Mouse (Mus musculus) liver, embryonic 14.5 days (tissue): Measurements from ENCODE around the gene Lrwd1. TPM values are rescaled to one million over a fixed set of nuclear protein-coding genes. Genes with fewer than 3 reads are reported as not detected.
"Not testable (repeated sequence)": the region's sequence is repeated elsewhere in the genome, so short reads cannot be mapped to it uniquely, and the experiment has no call there.

Experiments used
- ATAC-seq: fragments of 200-750 bp; cut with Nextera tagmentation; 2 replicates; pipeline ENCODE4 v1.8.0; 2017; ENCODE audit warnings: moderate number of reproducible peaks, mild to moderate bottlenecking, moderate library complexity; ENCODE audit not compliant: insufficient read depth
- DNase-seq, 3 experiments: peaks; one replicate each; pipeline ENCODE4 v3.0.0-alpha.2; 2012 to 2013; ENCODE audit warnings: low read depth in 3 of 3, low spot score in 3 of 3
- H3K27ac ChIP-seq: fragments of 300-500 bp; sonication (generic); 2 replicates; pipeline ENCODE4 v1.5.1; 2014; ENCODE audit warnings: moderate library complexity, mild to moderate bottlenecking, control low read depth, inconsistent platforms
- H3K27me3 ChIP-seq: fragments of 300-500 bp; sonication (generic); 2 replicates; pipeline ENCODE4 v1.6.1; 2014; ENCODE audit warnings: mild to moderate bottlenecking, low read length, moderate library complexity; ENCODE audit not compliant: control insufficient read depth, insufficient read depth
- H3K36me3 ChIP-seq: fragments of 300-500 bp; sonication (generic); replicated peaks from 2 replicates; pipeline ENCODE4 v1.6.1; 2014; ENCODE audit warnings: low read depth; ENCODE audit not compliant: control insufficient read depth, insufficient read depth
- H3K4me1 ChIP-seq, 2 experiments: fragments of 200-500 bp in 1 of 2; fragments of 300-500 bp in 1 of 2; sonication (generic) in 1 of 2; replicated peaks; 2 replicates each; pipeline ENCODE4 v1.6.1; 2012 to 2014; ENCODE audit warnings: antibody characterized with exemption in 1 of 2, inconsistent platforms in 1 of 2, low read length in 1 of 2; ENCODE audit not compliant: control insufficient read depth in 2 of 2, insufficient read depth in 2 of 2
- H3K4me2 ChIP-seq: fragments of 300-500 bp; sonication (generic); 2 replicates; pipeline ENCODE4 v1.6.1; 2014; ENCODE audit warnings: low read depth, mild to moderate bottlenecking, control low read depth, moderate library complexity
- H3K4me3 ChIP-seq, 2 experiments: fragments of 200-500 bp in 1 of 2; fragments of 300-500 bp in 1 of 2; sonication (generic) in 1 of 2; 2 replicates each; pipeline ENCODE4 v1.5.1; 2012 to 2014; ENCODE audit warnings: low read depth in 2 of 2, low read length in 2 of 2, mild to moderate bottlenecking in 2 of 2, control low read depth in 1 of 2, inconsistent platforms in 1 of 2, moderate library complexity in 1 of 2; ENCODE audit not compliant: insufficient read depth in 1 of 2
- H3K9ac ChIP-seq: fragments of 300-500 bp; sonication (generic); replicated peaks from 2 replicates; pipeline ENCODE4 v1.6.1; 2014; ENCODE audit warnings: mild to moderate bottlenecking, control low read depth, moderate library complexity
- H3K9me3 ChIP-seq: fragments of 300-500 bp; sonication (generic); 2 replicates; pipeline ENCODE4 v1.6.1; 2016; ENCODE audit warnings: low read length, mixed read lengths; ENCODE audit not compliant: control insufficient read depth
- CTCF ChIP-seq: IDR thresholded peaks from 2 replicates; pipeline ENCODE4 v1.5.1; 2016; ENCODE audit warnings: antibody characterized with exemption, low read depth, control low read depth
- EP300 ChIP-seq: IDR thresholded peaks from 2 replicates; pipeline ENCODE4 v1.6.1; 2016; ENCODE audit warnings: antibody characterized with exemption, low read depth
- WGBS: fragments of 180-500 bp; shearing (Covaris S2); extraction: QIAGEN DNeasy Blood & Tissue Kit; methylation state at CpG from one replicate; pipeline ENCODE4 v1.1.7; 2014; ENCODE audit not compliant: insufficient replicate concordance; 5-methylcytosine and 5-hydroxymethylcytosine counted together
- polyA plus RNA-seq, 2 experiments: library from polyadenylated mRNA; depleted of rRNA in 1 of 2; stranded (reverse) in 1 of 2; unstranded in 1 of 2; fragments of >200 nt; fragmentation: Nextera tagmentation in 1 of 2; extraction: Ambion mirVana in 1 of 2; gene quantifications; 2 replicates each; pipeline versions ENCODE4 v1.2.1 to v1.2.3; 2012 to 2014

The Lrwd1 gene
- polyA plus RNA-seq, 2 experiments: 34.1 to 45.2 TPM

GRCm38 (mm10) chr5:136165246-136165645, 29.4 kb upstream of the Lrwd1 start:
- Histone ChIP-seq H3K9me3 (peaks cover 4% of the 10 kb centered on the region), H3K4me1 (0 out of 4 replicates have a peak, but pooled peaks cover 0 to 2% of the 10 kb centered on the region in 2 experiments), H3K4me2 (no peak overlapping the region), H3K9ac (no peak overlapping the region), H3K27me3 (no peaks in the 10 kb centered on the region), H3K4me3 (no peak overlapping the region), H3K36me3 (no peaks in the 10 kb centered on the region), H3K27ac (no peak overlapping the region)
- 78% methylated on average over 8 of the region's 8 CpGs for WGBS
- no peak for DNase-seq
- no peak for ATAC-seq
- no peak for TF ChIP-seq EP300
- no peak for TF ChIP-seq CTCF

- no peak overlapping the region for H3K27ac ChIP-seq
- ATAC-seq (no peak), DNase-seq (no peak)
- H3K4me2 ChIP-seq: no peak overlapping the region
- H3K9ac ChIP-seq: no peak overlapping the region
- no peak overlapping the region for H3K4me3 ChIP-seq
- no peaks in the 10 kb centered on the region for H3K36me3 ChIP-seq
- 75% methylated on average over 11 of the region's 11 CpGs for WGBS
- H3K4me1 ChIP-seq: no peaks in the 10 kb centered on the region
- H3K9me3 ChIP-seq: peaks cover 4% of the 10 kb centered on the region
- TF ChIP-seq CTCF (no peak), EP300 (no peak)
- H3K27me3 ChIP-seq: no peaks in the 10 kb centered on the region
Measured at GRCm38 (mm10) chr5:136163807-136164474, 28.1 kb upstream of the Lrwd1 start.

GRCm38 (mm10) chr5:136160084-136160483, 24.2 kb upstream of the Lrwd1 start:
- not testable (repeated sequence) for H3K36me3 ChIP-seq, H3K4me1 ChIP-seq, H3K9ac ChIP-seq, H3K27ac ChIP-seq, H3K4me3 ChIP-seq, H3K9me3 ChIP-seq, DNase-seq, ATAC-seq, H3K4me2 ChIP-seq, H3K27me3 ChIP-seq
- 81% methylated on average over 11 of the region's 12 CpGs for WGBS

GRCm38 (mm10) chr5:136155399-136155798, 19.5 kb upstream of the Lrwd1 start:
- no peak for ATAC-seq
- no peak overlapping the region for H3K9ac ChIP-seq
- 87% methylated on average over 5 of the region's 5 CpGs for WGBS
- H3K4me3 ChIP-seq: no peak overlapping the region
- no peaks in the 10 kb centered on the region for H3K36me3 ChIP-seq
- no peak overlapping the region for H3K4me2 ChIP-seq
- TF ChIP-seq CTCF (no peak), EP300 (no peak)
- H3K27me3 ChIP-seq: no peaks in the 10 kb centered on the region
- no peak overlapping the region for H3K27ac ChIP-seq
- no peaks in the 10 kb centered on the region for H3K4me1 ChIP-seq
- H3K9me3 ChIP-seq: no peaks in the 10 kb centered on the region
- DNase-seq: no peak

- Histone ChIP-seq H3K4me1 (peaks cover 0 to 6% of the 10 kb centered on the region in 2 experiments; a peak in 2 of 4 replicates), H3K4me3 (no peak overlapping the region), H3K4me2 (no peak overlapping the region), H3K9ac (no peak overlapping the region), H3K27ac (no peak overlapping the region), H3K9me3 (no peaks in the 10 kb centered on the region), H3K36me3 (no peaks in the 10 kb centered on the region), H3K27me3 (no peaks in the 10 kb centered on the region)
- DNase-seq: no peak
- no peak for ATAC-seq
- 70% methylated on average over 8 of the region's 8 CpGs for WGBS
- TF ChIP-seq CTCF (no peak), EP300 (no peak)
Measured at GRCm38 (mm10) chr5:136152365-136152764, 16.5 kb upstream of the Lrwd1 start.

GRCm38 (mm10) chr5:136149134-136149576, 13.3 kb upstream of the Lrwd1 start:
- not testable (repeated sequence) for H3K27me3 ChIP-seq, H3K4me2 ChIP-seq, DNase-seq, H3K36me3 ChIP-seq, H3K9ac ChIP-seq, H3K9me3 ChIP-seq, H3K4me3 ChIP-seq, H3K27ac ChIP-seq
- whole genome bisulfite sequencing: 13% methylated on average over 5 of the region's 5 CpGs
- peaks cover 0 to 14% of the 10 kb centered on the region in 2 experiments; a peak in 2 of 4 replicates for H3K4me1 ChIP-seq
- ATAC-seq: peak; percentile 73
